Mouse (Mus musculus) layer of hippocampus, adult 9-11 months (tissue): Measurements from ENCODE around the gene Vmn1r86.
"Not testable (repeated sequence)": the region's sequence is repeated elsewhere in the genome, so short reads cannot be mapped to it uniquely, and the experiment has no call there.

Experiments
- DNase-seq: peaks from one replicate; pipeline ENCODE4 v3.0.0; 2022

Vmn1r86 gene

DNA sequence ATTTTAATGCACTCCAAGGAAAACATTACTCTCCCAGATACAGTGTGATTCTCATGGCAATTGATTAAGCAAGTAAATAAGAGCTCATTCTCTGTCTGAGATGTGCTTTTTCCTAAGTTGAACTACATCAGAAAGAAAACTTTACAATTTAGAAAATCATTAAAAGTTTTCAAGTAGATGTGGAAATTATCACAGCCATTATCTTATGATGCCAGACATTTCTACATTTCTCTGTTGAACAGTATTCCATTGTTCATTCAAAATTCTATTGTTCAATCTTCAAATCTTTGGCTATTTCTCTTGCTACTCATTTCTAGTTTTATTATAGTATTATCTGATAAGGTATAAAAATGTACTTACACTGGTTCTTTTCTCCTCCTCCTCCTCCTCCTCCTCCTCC, at the start of gene Vmn1r86:
Vmn1r86 (minus strand) TSS at position 101 of the 400 bp plus-strand sequence.
- DNase-seq: no peak

DNA sequence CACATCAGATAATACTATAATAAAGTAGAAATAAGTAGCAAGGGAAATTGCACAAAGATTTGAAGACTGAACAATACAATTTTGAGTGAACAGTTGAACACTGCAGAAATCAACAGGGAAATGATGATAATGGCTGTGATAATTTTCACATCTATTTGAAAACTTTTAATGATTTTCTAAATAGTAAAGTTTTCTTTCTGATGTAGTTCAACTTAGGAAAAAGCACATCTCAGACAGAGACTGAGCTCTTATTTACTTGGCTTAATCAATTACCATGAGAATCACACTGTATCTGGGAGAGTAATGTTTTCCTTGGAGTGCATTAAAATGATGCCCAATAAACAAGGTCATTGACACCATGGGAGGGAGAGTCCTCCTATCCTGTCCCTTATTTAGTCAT, 39.6 kb upstream of the Vmn1r86 start, which contains the start of gene Vmn1r88:
Vmn1r88 (plus strand) TSS at position 301 of the 400 bp plus-strand sequence.
- no peak for DNase-seq

DNA sequence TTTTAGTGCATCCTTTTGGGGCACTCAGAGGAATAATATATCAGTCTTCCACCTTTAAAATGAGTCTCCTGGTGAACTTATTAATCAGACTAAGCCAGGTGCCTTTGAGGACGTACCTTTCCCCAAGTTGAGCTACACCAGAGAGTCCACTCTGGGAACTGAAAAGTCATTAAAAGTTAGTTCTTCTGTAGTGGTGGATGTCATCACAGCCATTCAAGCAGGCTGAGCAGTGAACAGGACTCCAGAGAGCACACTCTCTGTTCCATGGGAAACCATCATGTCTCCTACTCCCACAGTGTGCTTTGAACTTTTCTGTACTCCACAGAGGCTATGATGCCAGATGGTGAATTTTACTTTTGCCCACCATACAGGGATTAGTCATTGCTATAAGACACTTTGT, 20.3 kb upstream of the Vmn1r86 start, which contains the start of gene Vmn1r87:
Vmn1r87 (minus strand) TSS at position 101 of the 400 bp plus-strand sequence.
- DNase-seq: no peak

DNA sequence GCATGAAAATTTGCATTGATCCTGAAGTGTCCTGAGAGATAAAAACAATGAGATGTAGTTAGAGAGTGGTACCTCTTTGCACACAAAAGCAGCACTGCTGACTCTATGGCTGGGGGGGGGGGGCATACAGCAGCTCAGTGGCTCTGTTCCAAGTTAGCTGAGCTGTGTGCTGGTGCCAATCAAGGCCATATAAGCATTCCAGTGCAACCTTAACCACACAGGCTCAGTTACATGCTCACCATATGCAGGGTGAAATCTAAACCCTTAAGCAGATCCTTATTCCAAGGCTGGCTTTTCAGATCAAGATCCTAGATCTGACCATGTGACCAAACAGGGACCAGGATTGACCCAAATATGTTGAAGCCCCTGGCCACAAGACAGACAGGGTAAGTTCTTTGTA, 17.6 kb upstream of the Vmn1r86 start:
- no peak for DNase-seq

DNA sequence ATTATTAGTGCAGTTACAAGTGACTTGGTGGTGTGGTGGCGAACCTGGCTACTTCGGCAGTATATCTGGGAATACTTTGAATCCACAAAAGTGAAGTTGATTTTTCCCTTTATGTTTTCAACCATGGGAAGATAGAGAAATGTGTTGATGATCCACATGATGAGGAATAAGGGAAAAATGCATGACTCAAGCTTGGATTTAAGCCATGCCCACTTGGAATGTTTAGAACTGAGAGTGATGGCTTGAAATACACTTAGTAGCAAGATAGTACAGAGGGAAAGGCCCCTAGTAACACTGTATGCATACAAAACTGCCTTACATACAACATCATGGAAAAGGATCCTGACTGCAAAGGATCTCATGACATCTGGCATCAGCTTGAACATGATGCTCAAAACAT, 12.1 kb upstream of the Vmn1r86 start:
- no peak for DNase-seq

DNA sequence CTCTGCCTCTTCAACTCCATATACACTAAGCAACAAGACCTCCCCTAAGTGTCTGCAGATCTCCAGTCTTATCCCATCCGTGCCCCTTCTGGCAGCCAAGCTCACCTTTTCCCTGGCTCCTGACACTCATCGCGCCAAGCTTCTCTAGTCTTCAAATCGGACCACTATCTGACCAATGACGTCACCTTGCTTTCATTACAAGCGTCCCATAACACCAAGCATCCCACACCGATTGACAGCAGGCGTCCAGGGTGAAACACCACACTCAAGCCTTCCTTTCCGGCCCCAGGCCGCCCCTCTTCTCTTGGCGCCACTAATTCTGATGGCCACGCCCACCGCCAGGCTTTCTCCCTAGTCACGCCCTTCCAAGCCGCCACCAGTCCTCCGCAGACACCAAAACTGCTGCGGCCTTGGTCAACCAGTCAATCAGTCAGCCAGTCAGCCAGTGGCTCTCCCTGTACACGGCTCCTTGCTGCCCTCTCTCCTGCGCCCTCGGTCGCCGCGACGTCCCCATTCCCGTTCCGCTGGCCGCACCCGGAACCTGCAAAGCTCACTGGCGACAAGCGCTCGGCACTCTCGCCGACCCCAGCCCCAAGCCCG, 3.9 kb upstream of the Vmn1r86 start:
- DNase-seq: not testable (repeated sequence)

DNA sequence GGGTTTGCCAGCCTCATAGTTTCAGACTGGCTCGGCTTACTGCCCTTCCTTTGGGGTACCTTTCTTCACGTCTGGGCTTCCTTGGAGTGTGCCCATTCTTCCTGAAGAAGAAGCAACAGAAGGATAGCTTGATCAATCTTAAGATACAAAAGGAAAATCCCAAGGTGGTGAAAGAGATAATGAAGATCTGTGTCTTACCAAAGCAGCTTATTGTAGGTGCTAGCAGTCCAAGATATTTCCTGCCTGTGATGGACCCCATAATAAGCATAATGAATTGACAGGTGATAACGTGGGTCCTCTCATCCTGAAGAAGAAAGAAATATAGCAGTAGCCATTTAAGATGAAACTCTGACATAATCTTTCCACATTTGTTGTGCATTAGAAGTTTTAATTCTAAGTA, 24.6 kb downstream of the Vmn1r86 start, which contains the start of gene Vmn1r85:
Vmn1r85 (minus strand) TSS at position 101 of the 400 bp plus-strand sequence.
- DNase-seq: no peak

DNA sequence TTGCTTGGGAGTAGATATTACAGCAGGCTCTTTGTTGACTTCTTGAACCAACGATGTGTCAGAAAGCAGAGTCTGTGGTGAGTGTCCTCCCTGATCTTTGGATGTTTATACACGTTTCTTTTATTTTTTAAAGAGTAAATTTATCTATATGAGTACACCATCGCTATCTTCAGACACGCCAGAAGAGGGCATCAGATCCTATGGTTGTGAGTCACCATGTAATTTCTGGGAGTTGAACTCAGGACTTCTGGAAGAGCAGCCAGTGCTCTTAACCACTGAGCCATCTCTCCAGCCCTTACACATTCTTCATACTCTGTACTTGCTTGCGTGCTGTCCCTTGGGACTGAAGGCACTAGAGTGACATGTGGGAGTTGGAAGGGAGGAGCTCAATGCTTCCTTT, 47.4 kb downstream of the Vmn1r86 start:
- no peak for DNase-seq

DNA sequence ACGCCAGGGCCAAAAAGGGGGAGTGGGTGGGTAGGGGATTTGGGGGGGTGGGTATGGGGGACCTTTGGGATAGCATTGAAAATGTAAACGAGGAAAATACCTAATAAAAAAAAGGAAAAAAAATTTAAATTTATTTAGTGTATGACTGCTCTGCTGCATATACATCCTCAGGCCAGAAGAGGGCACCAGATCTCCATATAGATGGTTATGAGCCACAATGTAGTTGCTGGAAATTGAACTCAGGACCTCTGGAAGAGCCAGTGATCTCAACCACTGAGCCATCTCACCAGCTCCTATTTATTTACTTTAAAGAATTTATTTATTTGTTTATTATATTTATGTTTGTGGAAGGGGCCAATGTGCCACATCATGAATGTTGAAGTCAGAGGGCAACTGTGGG, 56.3 kb downstream of the Vmn1r86 start:
- DNase-seq: not testable (repeated sequence)

DNA sequence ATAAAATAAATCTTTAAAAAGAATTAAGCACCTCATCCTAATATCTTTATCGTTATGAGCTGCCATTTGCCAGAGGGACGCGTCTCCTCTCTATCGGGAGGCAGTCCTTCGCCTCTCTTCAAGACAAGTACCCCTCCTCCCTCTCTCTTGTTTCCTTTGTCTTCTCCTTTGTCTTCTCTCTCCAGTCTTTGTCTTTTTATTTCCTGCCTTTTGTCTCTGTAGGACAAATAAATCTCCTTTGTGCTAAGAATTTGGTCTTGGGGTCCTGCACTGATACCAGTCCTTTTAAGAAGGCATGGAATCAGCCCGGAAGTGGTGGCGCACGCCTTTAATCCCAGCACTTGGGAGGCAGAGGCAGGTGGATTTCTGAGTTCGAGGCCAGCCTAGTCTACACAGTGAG, 60.2 kb downstream of the Vmn1r86 start:
- no peak for DNase-seq

DNA sequence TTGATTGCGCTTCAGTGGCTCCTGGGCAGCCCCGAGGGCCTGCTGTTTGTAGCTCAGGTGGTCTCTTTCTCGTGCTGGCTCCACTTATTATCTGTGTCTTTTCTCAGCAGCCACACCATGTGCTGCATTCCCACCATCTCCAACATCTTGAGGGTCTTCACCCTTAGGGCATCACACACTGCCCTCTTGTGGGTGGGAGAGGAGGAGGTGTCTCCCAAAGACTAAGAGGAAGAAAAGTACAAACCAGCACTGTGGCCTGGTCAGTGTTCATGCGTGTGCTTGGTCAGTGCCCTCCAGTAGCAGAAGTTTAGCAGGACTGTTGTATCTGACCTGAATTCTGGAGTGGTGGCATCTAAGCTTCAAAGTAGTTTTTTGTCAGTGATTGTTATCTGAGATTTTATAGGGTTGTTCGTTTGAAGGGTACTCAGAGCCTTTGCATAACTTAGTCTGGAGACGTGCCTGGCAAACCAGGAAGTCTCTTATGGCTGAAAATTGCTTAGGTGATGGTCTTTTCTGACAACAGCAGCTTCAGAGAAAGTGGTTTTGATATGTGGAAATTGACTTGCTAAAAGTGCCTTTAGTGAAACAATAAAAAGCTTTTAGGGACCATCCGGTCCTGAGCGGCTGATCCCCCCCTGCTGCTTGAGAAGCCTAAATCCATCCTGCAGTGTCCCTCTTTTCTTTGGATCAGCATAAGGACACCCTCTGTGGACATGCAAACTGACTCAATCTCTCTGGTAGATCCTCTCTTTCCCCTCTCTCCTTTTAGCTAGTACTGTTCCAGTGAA, 62.6 kb downstream of the Vmn1r86 start:
- no peak for DNase-seq

DNA sequence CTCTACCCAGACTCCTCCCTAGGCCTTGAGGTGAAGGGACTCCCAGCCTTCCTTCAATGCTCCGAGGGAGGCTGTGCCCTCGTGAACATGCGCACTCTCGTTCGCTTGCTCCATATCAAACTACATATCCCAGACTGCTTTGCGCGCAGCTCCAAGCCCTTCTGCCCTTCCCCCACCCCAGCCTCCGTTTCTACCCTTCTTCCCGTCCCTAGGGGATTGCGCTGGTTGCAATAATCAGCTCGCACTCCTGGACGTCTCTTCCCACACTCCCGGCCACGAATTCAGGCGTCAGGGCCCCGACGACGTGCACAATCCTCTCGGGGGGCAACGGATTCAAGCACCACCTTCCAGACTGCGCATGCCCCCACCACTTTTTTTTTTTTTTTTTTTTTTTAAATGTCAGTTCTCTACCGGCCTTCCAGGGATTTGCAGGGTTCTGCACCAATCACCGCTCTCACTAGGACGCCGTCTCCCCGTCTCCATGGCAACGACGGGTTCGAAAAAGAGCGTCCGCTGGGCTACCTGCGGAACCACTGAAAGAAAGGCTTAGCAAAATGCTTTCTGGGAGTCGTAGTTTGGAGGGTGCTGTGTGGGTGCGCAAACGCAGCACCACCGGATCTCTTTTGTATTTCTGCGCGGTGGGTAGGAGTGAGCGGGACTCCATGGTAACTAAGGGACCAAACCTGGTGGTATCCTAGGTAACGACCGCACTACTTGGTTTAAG, 65.3 kb downstream of the Vmn1r86 start, which contains the start of gene Mzf1:
Mzf1 (minus strand) TSS at position 478 of the 724 bp plus-strand sequence.
- peak; percentile 98 for DNase-seq

DNA sequence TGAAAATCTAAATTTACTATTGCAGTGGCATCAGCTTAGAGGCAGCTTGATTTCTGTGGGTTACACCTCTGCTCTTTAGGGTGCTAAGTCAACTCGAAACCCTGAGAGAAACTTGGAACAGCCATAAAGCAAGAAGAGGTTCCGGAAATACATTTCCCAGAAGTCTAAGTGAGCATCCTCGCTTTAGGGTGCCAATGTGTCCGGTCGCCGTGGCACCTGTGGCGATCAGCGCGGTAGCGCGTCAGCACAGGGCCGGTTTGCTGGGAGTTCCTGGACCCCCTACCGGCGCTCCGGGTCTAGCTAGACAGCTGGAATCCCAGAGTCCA, 65.8 kb downstream of the Vmn1r86 start:
- no peak for DNase-seq

DNA sequence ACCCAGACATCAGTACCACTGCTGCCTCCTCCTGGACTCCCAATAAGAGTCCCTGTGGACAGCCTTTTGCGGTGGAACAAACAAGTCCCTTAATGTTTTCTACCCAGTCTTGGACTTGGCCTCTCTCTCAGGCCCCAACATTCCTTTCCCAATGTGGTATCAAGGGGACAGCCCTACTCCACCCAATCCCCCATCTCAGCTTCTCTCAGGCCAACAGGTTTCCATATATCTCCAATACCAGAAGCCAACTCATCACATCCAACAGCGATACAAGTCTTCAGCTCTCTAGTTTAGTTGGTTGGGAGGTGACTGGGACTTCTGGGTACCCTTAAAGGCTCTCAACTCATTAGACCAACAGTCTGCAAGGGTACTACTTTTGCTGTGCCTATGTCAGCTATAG, 66.2 kb downstream of the Vmn1r86 start:
- DNase-seq: no peak

DNA sequence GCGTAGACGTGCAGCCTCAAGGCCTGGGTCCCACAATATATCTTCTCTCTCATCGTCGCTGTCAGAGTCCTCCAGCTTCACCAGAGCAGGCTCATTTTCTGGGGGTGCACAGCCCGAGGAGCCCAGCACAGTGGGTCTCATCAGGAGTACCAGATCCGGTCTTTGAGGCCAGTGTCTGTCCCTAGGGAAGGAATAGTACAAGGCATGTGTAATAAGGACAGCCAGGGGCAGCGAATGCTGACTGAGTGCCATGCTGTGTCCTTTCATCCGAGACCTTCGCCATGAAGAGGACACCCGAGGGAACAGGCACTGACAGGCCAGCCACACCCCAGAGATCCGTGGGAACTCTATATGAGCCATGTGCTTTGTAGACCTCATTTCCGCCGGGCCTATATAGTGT, 66.7 kb downstream of the Vmn1r86 start:
- no peak for DNase-seq
